29 mouse cellular contexts compared by ENCODE assay signal in the genomic region with DNA sequence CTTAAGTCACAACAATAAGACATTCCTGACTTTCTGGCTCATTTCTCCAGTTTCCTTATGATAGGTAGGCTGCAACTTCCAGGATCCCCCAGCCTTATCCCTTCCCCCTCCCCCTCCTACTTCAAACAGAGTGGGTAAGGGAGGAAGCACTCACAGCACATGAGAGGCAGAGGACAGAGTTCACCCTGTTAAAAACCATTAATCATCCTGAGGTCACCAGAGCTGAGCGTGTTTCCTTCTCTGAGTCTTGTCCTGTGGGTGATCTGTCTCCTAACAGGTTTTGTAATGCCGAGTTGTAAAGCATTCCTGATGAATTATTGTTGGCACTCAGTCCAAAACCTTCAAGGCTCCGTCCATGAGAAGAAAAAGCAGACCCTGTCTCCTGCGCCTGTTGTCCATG.
DNase-seq lines count a peak whose midpoint lies in the region; ATAC-seq and TF ChIP-seq lines count a peak whose summit lies in the region.
"Had no signal": no experiment of that assay in that cellular context is flagged by ENCODE, and none has a peak within 500 bp of the region (broad histone marks: within the 10 kb centered on the region; RNA-seq: fewer than 3 reads in every experiment).

No protein-coding gene starts in this region.

- 8% methylated on average over 4 of the region's 4 CpGs for WGBS in lung, embryonic 14.5 days
- WGBS in lung, postnatal 0 days: 8% methylated on average over 4 of the region's 4 CpGs

- H3K27me3 ChIP-seq in lung, embryonic 14.5 days (ENCODE audit: insufficient read depth, low read length): no peaks in the 10 kb centered on the region
- no peaks in the 10 kb centered on the region for H3K27me3 ChIP-seq in lung, postnatal 0 days (replicated peaks; ENCODE audit: insufficient read depth, low read length)
- H3K27me3 ChIP-seq: embryonic facial prominence, embryonic 12.5 days; heart, embryonic 15.5 days; liver, embryonic 15.5 days; lung, embryonic 15.5 days; midbrain, embryonic 12.5 days; neural tube, embryonic 12.5 days had no signal

- no peak for TF ChIP-seq EP300 in lung, postnatal 0 days (IDR thresholded peaks at IDR 0.05)

- H3K4me3 ChIP-seq in lung, embryonic 14.5 days (ENCODE audit: low read depth, low read length): no peak overlapping the region
- no peak overlapping the region for H3K4me3 ChIP-seq in lung, postnatal 0 days (ENCODE audit: low read depth, low read length)
- H3K4me3 ChIP-seq: embryonic facial prominence, embryonic 12.5 days; heart, embryonic 10.5 days; heart, embryonic 15.5 days; liver, embryonic 15.5 days; lung, embryonic 15.5 days; midbrain, embryonic 12.5 days; myocyte; neural tube, embryonic 12.5 days had no signal

- no peak for TF ChIP-seq CTCF in lung, embryonic 14.5 days (IDR thresholded peaks at IDR 0.05; ENCODE audit: low read depth)
- no peak for TF ChIP-seq CTCF in lung, postnatal 0 days (IDR thresholded peaks at IDR 0.05)

- H3K4me2 ChIP-seq in lung, embryonic 14.5 days: no peak overlapping the region
- H3K4me2 ChIP-seq in lung, postnatal 0 days (replicated peaks; ENCODE audit: low read depth, low read length): no peak overlapping the region
- H3K4me2 ChIP-seq: embryonic facial prominence, embryonic 12.5 days; heart, embryonic 15.5 days; hindbrain, embryonic 14.5 days; liver, embryonic 15.5 days; lung, embryonic 15.5 days; midbrain, embryonic 12.5 days; neural tube, embryonic 12.5 days had no signal

- no peaks in the 10 kb centered on the region for H3K4me1 ChIP-seq in lung, embryonic 14.5 days (ENCODE audit: insufficient read depth)
- H3K4me1 ChIP-seq in lung, postnatal 0 days (ENCODE audit: insufficient read depth, low read depth, low read length): no peaks in the 10 kb centered on the region
- H3K4me1 ChIP-seq: embryonic facial prominence, embryonic 12.5 days; heart, embryonic 10.5 days; heart, embryonic 15.5 days; liver, embryonic 15.5 days; lung, embryonic 15.5 days; midbrain, embryonic 12.5 days; neural tube, embryonic 12.5 days had no signal

- H3K9ac ChIP-seq in lung, embryonic 14.5 days: no peak overlapping the region
- no peak overlapping the region for H3K9ac ChIP-seq in lung, postnatal 0 days (replicated peaks; ENCODE audit: low read depth)
- H3K9ac ChIP-seq: embryonic facial prominence, embryonic 12.5 days; heart, embryonic 15.5 days; hindbrain, embryonic 14.5 days; liver, embryonic 15.5 days; lung, embryonic 15.5 days; midbrain, embryonic 12.5 days; neural tube, embryonic 12.5 days had no signal

- ATAC-seq in lung, embryonic 14.5 days (ENCODE audit: insufficient read depth): no peak
- no peak for ATAC-seq in lung, postnatal 0 days
- ATAC-seq: forebrain, embryonic 14.5 days; Patski had no signal

- no peaks in the 10 kb centered on the region for H3K9me3 ChIP-seq in lung, embryonic 14.5 days (ENCODE audit: low read depth, low read length)
- H3K9me3 ChIP-seq in lung, postnatal 0 days (ENCODE audit: low read length): no peaks in the 10 kb centered on the region
- H3K9me3 ChIP-seq: embryonic facial prominence, embryonic 12.5 days; G1E; heart, embryonic 10.5 days; heart, embryonic 15.5 days; liver, embryonic 15.5 days; lung, embryonic 15.5 days; midbrain, embryonic 12.5 days; neural tube, embryonic 12.5 days had no signal

- peak; percentile 5 for DNase-seq in adrenal gland, postnatal 14 days
- no peak for DNase-seq in adrenal gland, postnatal 36 days
- DNase-seq in kidney, adult 9 months: peak; percentile 3
- no peak for DNase-seq in kidney, postnatal 36 days
- DNase-seq in lung, embryonic 14.5 days: peak; percentile 5
- no peak for DNase-seq in lung, postnatal 0 days (ENCODE audit: low spot score)
- DNase-seq in mesoderm, embryonic 11.5 days (ENCODE audit: low read depth, low spot score): peak; percentile 58
- no peak for DNase-seq in left cerebral cortex, adult 18-20 months (ENCODE audit: low spot score in 2 of 2)
- DNase-seq: adrenal gland, postnatal 25 days; cerebellum, adult 18-20 months; cerebellum, postnatal 10 days; gastrocnemius, postnatal 14 days; kidney, postnatal 25 days; layer of hippocampus, postnatal 36 days; lung, postnatal 36 days; right cerebral cortex, adult 18-20 months; spleen, adult 18-20 months had no signal

- no peaks in the 10 kb centered on the region for H3K36me3 ChIP-seq in lung, embryonic 14.5 days (ENCODE audit: insufficient read depth)
- no peaks in the 10 kb centered on the region for H3K36me3 ChIP-seq in lung, postnatal 0 days (ENCODE audit: insufficient read depth, low read length)
- H3K36me3 ChIP-seq: embryonic facial prominence, embryonic 12.5 days; G1E; heart, embryonic 10.5 days; heart, embryonic 15.5 days; liver, embryonic 15.5 days; lung, embryonic 15.5 days; midbrain, embryonic 12.5 days; neural tube, embryonic 12.5 days had no signal

- no peak overlapping the region for H3K27ac ChIP-seq in lung, embryonic 14.5 days (ENCODE audit: low read depth)
- H3K27ac ChIP-seq in lung, postnatal 0 days (ENCODE audit: low read length): no peak overlapping the region
- H3K27ac ChIP-seq: embryonic facial prominence, embryonic 12.5 days; heart, embryonic 10.5 days; heart, embryonic 15.5 days; hindbrain, embryonic 14.5 days; liver, embryonic 15.5 days; lung, embryonic 15.5 days; midbrain, embryonic 12.5 days; neural tube, embryonic 12.5 days had no signal

Comparison
In these comparisons a context has a peak if more than half of its experiments do, and no peak if none do; other contexts are left out.
1. DNase-seq: peak in adrenal gland, postnatal 14 days (single experiment), kidney, adult 9 months (single experiment), lung, embryonic 14.5 days (single experiment) and mesoderm, embryonic 11.5 days (single experiment); none in adrenal gland, postnatal 36 days (0 of 2), kidney, postnatal 36 days (0 of 2), lung, postnatal 0 days (single experiment) and left cerebral cortex, adult 18-20 months (0 of 2).